Mouse (Mus musculus): ENCODE measurements around the gene Acss1. TPM values are rescaled to one million over a fixed set of nuclear protein-coding genes. Genes with fewer than 3 reads are reported as not detected.

Acss1 gene
- total RNA-seq, 4 experiments from 2014 or later, result 259 to 343 (median 275) TPM

- no peak for DNase-seq (ENCODE audit: low spot score)
Measured at GRCm38 (mm10) chr2:150665534-150666451, 2.5 kb downstream of the Acss1 start.

GRCm38 (mm10) chr2:150665006-150665405 is 3.3 kb downstream of the Acss1 start:
- DNase-seq (ENCODE audit: low spot score), result no peak

- no peak for DNase-seq (ENCODE audit: low spot score)
Measured at GRCm38 (mm10) chr2:150664152-150664920, 4.0 kb downstream of the Acss1 start.

- DNase-seq (ENCODE audit: low spot score), result peak; percentile 77
Measured at GRCm38 (mm10) chr2:150663255-150663654, 5.0 kb downstream of the Acss1 start.

GRCm38 (mm10) chr2:150662007-150662406 is 6.3 kb downstream of the Acss1 start:
- DNase-seq (ENCODE audit: low spot score), result no peak

GRCm38 (mm10) chr2:150660668-150661451 is 7.4 kb downstream of the Acss1 start:
- DNase-seq (ENCODE audit: low spot score), result no peak

- no peak for DNase-seq (ENCODE audit: low spot score)
Measured at GRCm38 (mm10) chr2:150660049-150660448, 8.3 kb downstream of the Acss1 start.

GRCm38 (mm10) chr2:150656975-150657768 is 11.1 kb downstream of the Acss1 start:
- no peak for DNase-seq (ENCODE audit: low spot score)

- no peak for DNase-seq (ENCODE audit: low spot score)
Measured at GRCm38 (mm10) chr2:150656112-150656511, 12.2 kb downstream of the Acss1 start.

- no peak for DNase-seq (ENCODE audit: low spot score)
Measured at GRCm38 (mm10) chr2:150655290-150655689, 13.0 kb downstream of the Acss1 start.

GRCm38 (mm10) chr2:150654814-150655213 is 13.5 kb downstream of the Acss1 start:
- no peak for DNase-seq (ENCODE audit: low spot score)

GRCm38 (mm10) chr2:150651366-150651765 is 16.9 kb downstream of the Acss1 start:
- no peak for DNase-seq (ENCODE audit: low spot score)

- no peak for DNase-seq (ENCODE audit: low spot score)
Measured at GRCm38 (mm10) chr2:150650511-150651074, 17.7 kb downstream of the Acss1 start.

GRCm38 (mm10) chr2:150648300-150648895 is 19.9 kb downstream of the Acss1 start:
- no peak for DNase-seq (ENCODE audit: low spot score)

- DNase-seq (ENCODE audit: low spot score), result no peak
Measured at GRCm38 (mm10) chr2:150647681-150648299, 20.5 kb downstream of the Acss1 start.

- no peak for DNase-seq (ENCODE audit: low spot score)
Measured at GRCm38 (mm10) chr2:150646411-150647121, 21.7 kb downstream of the Acss1 start.

GRCm38 (mm10) chr2:150645225-150645624 is 23.1 kb downstream of the Acss1 start:
- no peak for DNase-seq (ENCODE audit: low spot score)

- DNase-seq (ENCODE audit: low spot score), result no peak
Measured at GRCm38 (mm10) chr2:150643726-150644415, 24.4 kb downstream of the Acss1 start.
